Mouse (Mus musculus) E14TG2a.4 (cell line): Measurements from ENCODE around the gene Prkd2.

Experiments
- H3K27me3 ChIP-seq: 2 replicates; pipeline ENCODE4 v1.6.1; 2014; ENCODE audit warnings: low read length, control low read depth; ENCODE audit not compliant: insufficient read depth
- H3K36me3 ChIP-seq: 2 replicates; pipeline ENCODE4 v1.6.1; 2014; ENCODE audit warnings: low read length, control low read depth; ENCODE audit not compliant: insufficient read depth
- H3K4me1 ChIP-seq: replicated peaks from 2 replicates; pipeline ENCODE4 v1.6.1; 2014; ENCODE audit warnings: low read depth, low read length, control low read depth
- H3K4me3 ChIP-seq: replicated peaks from 2 replicates; pipeline ENCODE4 v1.5.1; 2014; ENCODE audit warnings: mild to moderate bottlenecking, low read length
- H3K9me3 ChIP-seq: 2 replicates; pipeline ENCODE4 v1.6.1; 2014; ENCODE audit warnings: low read length, control low read depth
- CTCF ChIP-seq: conservative IDR thresholded peaks from 2 replicates; pipeline ENCODE4 v1.5.1; 2014; ENCODE audit warnings: low read length
- NANOG ChIP-seq: IDR thresholded peaks from 2 replicates; pipeline ENCODE4 v1.6.1; 2014; ENCODE audit warnings: borderline replicate concordance, low read length, mixed read lengths
- POU5F1 ChIP-seq: IDR thresholded peaks from 2 replicates; pipeline ENCODE4 v1.6.1; 2014; ENCODE audit warnings: low read length, borderline replicate concordance

The Prkd2 gene

GRCm38 (mm10) chr7:16916342-16917265 is 73.9 kb downstream of the Prkd2 start:
- no peaks in the 10 kb centered on the region for H3K9me3 ChIP-seq
- no peak for TF ChIP-seq NANOG
- no peak for TF ChIP-seq CTCF
- TF ChIP-seq POU5F1 = no peak
- no peak overlapping the region; the same call in 1 of the 2 replicates for H3K4me3 ChIP-seq

GRCm38 (mm10) chr7:16917447-16917846 is 74.7 kb downstream of the Prkd2 start:
- no peak overlapping the region for H3K4me3 ChIP-seq
- no peaks in the 10 kb centered on the region for H3K27me3 ChIP-seq
- H3K9me3 ChIP-seq = no peaks in the 10 kb centered on the region
- H3K36me3 ChIP-seq = peaks cover 74% of the 10 kb centered on the region
- H3K4me1 ChIP-seq = peaks cover 81% of the 10 kb centered on the region
- TF ChIP-seq POU5F1 = no peak
- no peak for TF ChIP-seq CTCF
- no peak for TF ChIP-seq NANOG

More at GRCm38 (mm10) chr7:16916342-16917265, 73.9 kb downstream of the Prkd2 start:
- Histone ChIP-seq H3K36me3 (peaks cover 68% of the 10 kb centered on the region), H3K4me1 (peaks cover 73% of the 10 kb centered on the region), H3K27me3 (no peaks in the 10 kb centered on the region)

- H3K36me3 ChIP-seq = peaks cover 76% of the 10 kb centered on the region
- H3K9me3 ChIP-seq = no peaks in the 10 kb centered on the region
- H3K4me1 ChIP-seq = peaks cover 87% of the 10 kb centered on the region
- H3K27me3 ChIP-seq = no peaks in the 10 kb centered on the region
- no peak for TF ChIP-seq CTCF
- TF ChIP-seq NANOG = no peak
- TF ChIP-seq POU5F1 = no peak
- no peak overlapping the region for H3K4me3 ChIP-seq
These were observed 75.3 kb downstream of the Prkd2 start for GRCm38 (mm10) chr7:16918014-16918413.

- Histone ChIP-seq H3K9me3 (no peaks in the 10 kb centered on the region), H3K4me3 (no peak overlapping the region), H3K27me3 (no peaks in the 10 kb centered on the region), H3K36me3 (peaks cover 76% of the 10 kb centered on the region), H3K4me1 (peaks cover 90% of the 10 kb centered on the region)
- TF ChIP-seq POU5F1 (no peak), NANOG (no peak)
These were observed 76.0 kb downstream of the Prkd2 start for GRCm38 (mm10) chr7:16918670-16919069.

GRCm38 (mm10) chr7:16919395-16920149 is 76.9 kb downstream of the Prkd2 start:
- TF ChIP-seq POU5F1 (no peak), CTCF (no peak), NANOG (no peak)
- H3K27me3 ChIP-seq = no peaks in the 10 kb centered on the region
- H3K4me1 ChIP-seq = peaks cover 81% of the 10 kb centered on the region
- H3K9me3 ChIP-seq = no peaks in the 10 kb centered on the region
- H3K4me3 ChIP-seq = no peak overlapping the region
- peaks cover 74% of the 10 kb centered on the region for H3K36me3 ChIP-seq
